Mouse (Mus musculus): ENCODE results near the gene Gm49361. TPM values are rescaled to one million over a fixed set of nuclear protein-coding genes. Genes with fewer than 3 reads are reported as not detected.

Gene Gm49361
- total RNA-seq, 1 experiment: not detected

DNA sequence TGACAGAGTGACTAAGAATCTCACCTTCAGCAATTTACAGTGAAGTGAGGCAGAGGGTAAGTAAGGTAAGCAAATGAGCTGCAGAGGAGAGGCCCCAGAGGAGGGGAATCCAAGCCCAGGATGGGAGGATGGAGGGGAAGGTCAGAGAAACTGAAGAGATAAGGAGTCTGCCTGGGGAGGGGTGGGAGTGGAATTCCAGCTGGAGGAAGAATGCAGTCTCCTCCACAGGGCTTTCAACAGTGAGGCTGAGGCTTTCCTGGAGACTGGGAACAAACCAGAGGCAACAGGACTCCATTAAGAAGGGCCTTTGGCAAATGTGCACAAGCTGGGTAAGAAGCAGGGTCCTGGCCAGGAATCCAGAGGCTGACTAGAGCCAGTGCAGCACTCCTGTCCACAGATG lies 8.8 kb downstream of the Gm49361 start:
- Histone ChIP-seq H3K27ac (ENCODE audit: insufficient read depth, low read depth, low read length, poor library complexity, severe bottlenecking) (no peak overlapping the region), H3K9me3 (ENCODE audit: control insufficient read depth, insufficient read depth, low read depth, low read length) (no peaks in the 10 kb centered on the region), H3K4me3 (ENCODE audit: insufficient read depth in 1 of 2, low read depth in 1 of 2, low read length in 2 of 2, poor library complexity in 1 of 2, severe bottlenecking in 1 of 2) (no peak overlapping the region), H3K36me3 (ENCODE audit: control insufficient read depth, insufficient read depth, low read length, poor library complexity, severe bottlenecking) (no peaks in the 10 kb centered on the region), H3K9ac (ENCODE audit: insufficient read depth, low read depth, low read length, poor library complexity, severe bottlenecking) (no peak overlapping the region), H3K4me1 (ENCODE audit: control insufficient read depth in 2 of 2, insufficient read depth in 2 of 2, low read length in 2 of 2, poor library complexity in 1 of 2) (peaks cover 3 to 10% of the 10 kb centered on the region in 2 experiments; a peak in 3 of 4 replicates)
- no peak for TF ChIP-seq ZC3H11A (IDR thresholded peaks at IDR 0.05; ENCODE audit: borderline replicate concordance, low read depth, low read length)
- in situ Hi-C loops (cut with MboI; ENCODE audit: low sequenced_read_pairs in 2 of 2, unreplicated experiment in 2 of 2): no loop called here
- no peak for DNase-seq (ENCODE audit: low read depth, low spot score)

DNA sequence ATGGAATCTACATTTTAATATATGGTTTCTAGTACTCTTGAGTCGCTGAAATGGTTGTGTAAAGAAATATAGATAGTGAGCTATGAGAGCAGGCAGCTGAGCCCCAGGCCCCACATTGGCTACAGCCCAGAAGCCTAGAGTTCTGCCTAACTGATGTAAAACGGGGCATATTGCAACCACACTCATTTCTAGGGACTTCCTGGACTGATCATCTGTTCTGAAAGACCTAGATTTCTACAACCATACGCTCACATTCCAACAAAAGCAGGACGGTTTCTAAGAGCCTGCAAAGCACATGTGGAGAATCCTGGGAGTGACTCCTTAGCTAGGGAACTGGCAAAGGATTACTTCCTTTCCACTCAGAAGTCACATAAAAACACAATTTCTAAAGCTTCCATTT lies 9.8 kb downstream of the Gm49361 start:
- in situ Hi-C loops (cut with MboI; ENCODE audit: low sequenced_read_pairs in 2 of 2, unreplicated experiment in 2 of 2): no loop called here
- Histone ChIP-seq H3K9ac (ENCODE audit: insufficient read depth, low read depth, low read length, poor library complexity, severe bottlenecking) (no peak overlapping the region), H3K9me3 (ENCODE audit: control insufficient read depth, insufficient read depth, low read depth, low read length) (no peaks in the 10 kb centered on the region), H3K36me3 (ENCODE audit: control insufficient read depth, insufficient read depth, low read length, poor library complexity, severe bottlenecking) (no peaks in the 10 kb centered on the region), H3K4me1 (ENCODE audit: control insufficient read depth in 2 of 2, insufficient read depth in 2 of 2, low read length in 2 of 2, poor library complexity in 1 of 2) (peaks cover 7 to 14% of the 10 kb centered on the region in 2 experiments), H3K27ac (ENCODE audit: insufficient read depth, low read depth, low read length, poor library complexity, severe bottlenecking) (no peak overlapping the region), H3K4me3 (ENCODE audit: insufficient read depth in 1 of 2, low read depth in 1 of 2, low read length in 2 of 2, poor library complexity in 1 of 2, severe bottlenecking in 1 of 2) (no peak overlapping the region)
- TF ChIP-seq MAFK (IDR thresholded peaks at IDR 0.05; ENCODE audit: insufficient read depth, low read depth, low read length) (no peak), ZC3H11A (IDR thresholded peaks at IDR 0.05; ENCODE audit: borderline replicate concordance, low read depth, low read length) (no peak), HCFC1 (IDR thresholded peaks at IDR 0.05; ENCODE audit: borderline replicate concordance, insufficient read depth, low read length) (no peak), CHD2 (IDR thresholded peaks at IDR 0.05; ENCODE audit: low read depth, low read length) (no peak), ZNF384 (IDR thresholded peaks at IDR 0.05; ENCODE audit: low read depth, low read length) (no peak)
- DNase-seq (ENCODE audit: low read depth, low spot score): no peak

DNA sequence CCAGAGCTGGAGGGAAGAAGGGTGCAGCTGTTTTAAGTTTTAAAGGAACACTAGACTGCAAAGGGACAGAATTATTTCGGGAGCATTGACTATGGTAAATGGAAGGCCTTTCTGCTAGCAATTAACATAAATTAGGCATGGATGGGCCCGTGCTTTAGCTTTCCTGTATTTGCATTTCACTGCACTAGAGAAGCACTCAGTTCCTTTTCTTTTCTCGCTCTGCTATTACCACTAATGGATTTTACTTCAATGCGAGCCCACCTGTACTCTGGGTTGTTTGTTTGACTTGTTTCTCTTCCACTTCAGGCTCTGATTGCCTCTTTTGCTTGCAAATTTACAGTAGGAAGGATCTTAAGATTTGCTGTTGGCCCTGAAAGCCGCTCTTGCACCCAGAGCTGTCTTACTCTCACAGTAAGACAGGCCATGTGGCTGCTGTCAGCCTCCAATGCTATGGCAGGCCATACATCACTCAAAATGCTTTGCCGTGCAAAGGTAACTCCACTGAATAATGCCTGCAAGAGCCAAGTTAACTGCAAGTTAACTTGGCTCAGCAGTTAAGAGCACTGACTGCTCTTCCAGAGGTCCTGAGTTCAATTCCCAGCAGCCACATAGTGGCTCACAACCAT lies 13.1 kb downstream of the Gm49361 start:
- Histone ChIP-seq H3K27ac (ENCODE audit: insufficient read depth, low read depth, low read length, poor library complexity, severe bottlenecking) (0 out of 2 replicates have a peak overlapping the region, but pooled peaks have one; percentile 29), H3K9ac (ENCODE audit: insufficient read depth, low read depth, low read length, poor library complexity, severe bottlenecking) (no peak overlapping the region), H3K4me1 (ENCODE audit: control insufficient read depth in 2 of 2, insufficient read depth in 2 of 2, low read length in 2 of 2, poor library complexity in 1 of 2) (peaks cover 7 to 31% of the 10 kb centered on the region in 2 experiments), H3K9me3 (ENCODE audit: control insufficient read depth, insufficient read depth, low read depth, low read length) (no peaks in the 10 kb centered on the region), H3K4me3 (ENCODE audit: insufficient read depth in 1 of 2, low read depth in 1 of 2, low read length in 2 of 2, poor library complexity in 1 of 2, severe bottlenecking in 1 of 2) (no peak overlapping the region), H3K36me3 (ENCODE audit: control insufficient read depth, insufficient read depth, low read length, poor library complexity, severe bottlenecking) (no peaks in the 10 kb centered on the region)
- TF ChIP-seq MAFK (IDR thresholded peaks at IDR 0.05; ENCODE audit: insufficient read depth, low read depth, low read length) (no peak), HCFC1 (IDR thresholded peaks at IDR 0.05; ENCODE audit: borderline replicate concordance, insufficient read depth, low read length) (no peak), ZC3H11A (IDR thresholded peaks at IDR 0.05; ENCODE audit: borderline replicate concordance, low read depth, low read length) (no peak), CHD2 (IDR thresholded peaks at IDR 0.05; ENCODE audit: low read depth, low read length) (0 out of 2 replicates have a peak, but pooled peaks have one; percentile 31), ZNF384 (IDR thresholded peaks at IDR 0.05; ENCODE audit: low read depth, low read length) (no peak)
- peak; percentile 72 for DNase-seq (ENCODE audit: low read depth, low spot score)
- in situ Hi-C loops (cut with MboI; ENCODE audit: low sequenced_read_pairs in 2 of 2, unreplicated experiment in 2 of 2): no loop called here

DNA sequence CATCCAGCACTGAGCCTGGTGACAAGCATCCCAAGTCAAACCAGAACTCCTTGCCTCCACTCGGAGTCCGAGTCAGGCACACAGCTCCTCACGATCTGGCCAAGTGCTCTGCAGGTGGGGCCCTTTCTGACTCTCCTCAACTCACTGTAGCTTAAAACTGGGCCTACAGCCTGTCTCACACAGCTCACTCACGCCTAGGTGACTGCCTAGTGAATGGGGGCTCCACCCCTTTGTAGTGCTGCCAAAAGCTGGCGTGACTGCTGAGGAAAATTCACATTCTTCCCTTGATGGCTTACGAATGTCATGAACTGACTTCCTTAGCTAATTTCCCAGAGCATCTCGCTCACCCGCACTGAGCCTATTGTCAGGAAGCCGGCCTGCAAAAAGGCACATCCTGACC lies 15.4 kb downstream of the Gm49361 start:
- DNase-seq (ENCODE audit: low read depth, low spot score): no peak
- H3K4me1 ChIP-seq (ENCODE audit: control insufficient read depth in 2 of 2, insufficient read depth in 2 of 2, low read length in 2 of 2, poor library complexity in 1 of 2): peaks cover 7 to 31% of the 10 kb centered on the region in 2 experiments
- no peak overlapping the region for H3K27ac ChIP-seq (ENCODE audit: insufficient read depth, low read depth, low read length, poor library complexity, severe bottlenecking)
- H3K9ac ChIP-seq (ENCODE audit: insufficient read depth, low read depth, low read length, poor library complexity, severe bottlenecking): no peak overlapping the region
- no peaks in the 10 kb centered on the region for H3K36me3 ChIP-seq (ENCODE audit: control insufficient read depth, insufficient read depth, low read length, poor library complexity, severe bottlenecking)
- in situ Hi-C loops (cut with MboI; ENCODE audit: low sequenced_read_pairs in 2 of 2, unreplicated experiment in 2 of 2): no loop called here
- H3K9me3 ChIP-seq (ENCODE audit: control insufficient read depth, insufficient read depth, low read depth, low read length): no peaks in the 10 kb centered on the region
- no peak overlapping the region for H3K4me3 ChIP-seq (ENCODE audit: insufficient read depth in 1 of 2, low read depth in 1 of 2, low read length in 2 of 2, poor library complexity in 1 of 2, severe bottlenecking in 1 of 2)
- TF ChIP-seq HCFC1 (IDR thresholded peaks at IDR 0.05; ENCODE audit: borderline replicate concordance, insufficient read depth, low read length) (no peak), MAFK (IDR thresholded peaks at IDR 0.05; ENCODE audit: insufficient read depth, low read depth, low read length) (no peak), ZNF384 (IDR thresholded peaks at IDR 0.05; ENCODE audit: low read depth, low read length) (no peak), ZC3H11A (IDR thresholded peaks at IDR 0.05; ENCODE audit: borderline replicate concordance, low read depth, low read length) (no peak), CHD2 (IDR thresholded peaks at IDR 0.05; ENCODE audit: low read depth, low read length) (no peak)

Data from ES-E14 (cell line).